In the genomic region with DNA sequence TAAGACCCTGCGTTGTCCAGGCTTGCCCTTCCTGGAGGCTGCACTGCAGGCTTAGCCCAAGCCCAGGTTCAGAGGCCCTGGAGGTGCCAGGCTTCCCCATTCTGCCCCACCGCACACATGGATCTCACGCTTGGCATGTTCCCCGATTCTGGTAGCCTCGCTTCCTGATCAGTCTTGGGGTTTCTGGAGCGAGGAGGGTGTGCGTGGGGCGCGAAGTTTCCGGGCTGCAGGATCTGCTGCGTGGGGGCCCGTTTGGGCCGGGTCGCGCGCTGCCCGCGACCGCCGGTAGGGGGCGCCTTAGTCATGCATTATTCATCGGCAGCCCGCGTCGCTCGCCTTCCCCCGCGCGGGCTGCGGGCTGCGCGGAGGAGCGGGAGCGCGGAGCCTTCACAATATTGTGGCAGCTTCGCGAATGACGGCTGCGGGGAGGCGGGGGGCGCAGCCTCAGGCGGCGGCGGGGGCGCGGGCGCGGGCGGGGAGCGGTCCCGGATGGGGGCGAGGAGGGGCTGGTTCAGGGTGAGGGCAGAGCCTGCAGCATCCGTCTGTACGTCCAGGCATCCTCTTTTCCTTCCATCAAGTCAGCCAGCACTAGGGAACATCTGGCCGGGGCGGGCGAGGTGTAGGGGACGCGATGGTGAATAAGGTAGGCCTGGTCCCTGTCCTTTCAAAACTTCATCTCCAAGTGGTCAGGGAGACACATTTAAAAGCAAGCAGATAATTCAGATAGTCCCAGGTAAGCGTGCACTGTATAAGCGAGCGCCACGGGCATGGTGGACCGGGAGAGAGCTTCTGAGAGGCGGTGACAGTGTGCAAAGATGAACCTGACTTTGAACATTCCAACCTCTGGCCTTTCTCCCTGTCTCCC, we compare ENCODE assay signal across 8 mouse cellular contexts.
A peak's percentile ranks its signal among the peaks of the same experiment; 100 is the strongest.
DNase-seq lines count a peak whose midpoint lies in the region; ATAC-seq lines count a peak whose summit lies in the region.

No protein-coding gene starts in this region.

- H3K4me2 ChIP-seq in intestine, embryonic 16.5 days (ENCODE audit: low read depth, low read length), result peak overlapping the region; percentile 97

- WGBS in intestine, embryonic 16.5 days, result 5% methylated on average over 64 of the region's 65 CpGs

- H3K4me3 ChIP-seq in intestine, embryonic 16.5 days (ENCODE audit: low read length), result peak overlapping the region; percentile 57

- no peak overlapping the region for H3K27ac ChIP-seq in intestine, embryonic 16.5 days (ENCODE audit: low read length)

- peak; percentile 58 for ATAC-seq in intestine, embryonic 16.5 days
- peak; percentile 80 for ATAC-seq in megakaryocyte-erythroid progenitor cell, adult 5-6 weeks (replicated peaks; ENCODE audit: low FRiP score, low TSS enrichment, poor library complexity, severe bottlenecking)

- no peaks in the 10 kb centered on the region for H3K9me3 ChIP-seq in intestine, embryonic 16.5 days (ENCODE audit: control insufficient read depth, low read length)

- H3K36me3 ChIP-seq in intestine, embryonic 16.5 days (ENCODE audit: control insufficient read depth, insufficient read depth, low read length), result no peaks in the 10 kb centered on the region

- H3K4me1 ChIP-seq in intestine, embryonic 16.5 days (ENCODE audit: control insufficient read depth, insufficient read depth, low read length), result peaks cover 13% of the 10 kb centered on the region; the same call in 1 of the 2 replicates

- intact Hi-C loops in gastrocnemius, postnatal 36 days (cut with DNase I), result loop anchor here (2.0 kb wide), 2 partner anchors 158 to 328 kb away; no protein-coding TSS in a partner anchor
- intact Hi-C loops in left cerebral cortex, postnatal 25 days (cut with DNase I), result loop anchor here (2.0 kb wide), 1 partner anchor 334 kb away; no protein-coding TSS in a partner anchor

- H3K9ac ChIP-seq in intestine, embryonic 16.5 days (ENCODE audit: low read depth, low read length), result peak overlapping the region; percentile 73

- peaks cover 9% of the 10 kb centered on the region; the same call in 1 of the 2 replicates for H3K27me3 ChIP-seq in intestine, embryonic 16.5 days (replicated peaks; ENCODE audit: control insufficient read depth, insufficient read depth, low read length)

- DNase-seq in adrenal gland, adult (ENCODE audit: inconsistent age in 2 of 2, low spot score in 1 of 2), result peak; percentile 71 to 89
- DNase-seq in embryo, embryonic 10.5 days (ENCODE audit: low spot score), result peak; percentile 74
- DNase-seq in gastrocnemius, postnatal 36 days, result peak; percentile 57 to 73
- peak; percentile 56 to 77 for DNase-seq in left cerebral cortex, postnatal 25 days (ENCODE audit: low spot score in 2 of 2)
- peak; percentile 74 for DNase-seq in right cerebral cortex, postnatal 25 days
- peak; percentile 55 to 70 for DNase-seq in urinary bladder, postnatal 4 days (ENCODE audit: low spot score in 2 of 2)
